Mouse (Mus musculus): ENCODE measurements around the gene Gm8764. TPM values are rescaled to one million over a fixed set of nuclear protein-coding genes. Genes with fewer than 3 reads are reported as not detected.

The Gm8764 gene
- polyA plus RNA-seq, 1 experiment from 2014 or later: not detected

GRCm38 (mm10) chr10:104209655-104210054, 49.8 kb downstream of the Gm8764 start:
- H3K9me3 ChIP-seq (ENCODE audit: control insufficient read depth, low read length): no peaks in the 10 kb centered on the region
- H3K4me1 ChIP-seq (ENCODE audit: control insufficient read depth, insufficient read depth, low read length): no peaks in the 10 kb centered on the region
- H3K36me3 ChIP-seq (ENCODE audit: control insufficient read depth, insufficient read depth, low read length): no peaks in the 10 kb centered on the region
- no peak overlapping the region for H3K27ac ChIP-seq (ENCODE audit: low read depth, low read length)
- no peak for ATAC-seq (ENCODE audit: low read depth)
- H3K4me2 ChIP-seq (ENCODE audit: low read depth, low read length): no peak overlapping the region
- WGBS: 83% methylated on average over 1 of the region's 1 CpGs
- H3K4me3 ChIP-seq (ENCODE audit: low read depth, low read length): no peak overlapping the region
- H3K9ac ChIP-seq (replicated peaks; ENCODE audit: low read depth, low read length): no peak overlapping the region
- H3K27me3 ChIP-seq (ENCODE audit: control insufficient read depth, insufficient read depth, low read length): no peaks in the 10 kb centered on the region

- Histone ChIP-seq H3K27ac (ENCODE audit: low read depth, low read length) (no peak overlapping the region), H3K4me1 (ENCODE audit: control insufficient read depth, insufficient read depth, low read length) (no peaks in the 10 kb centered on the region), H3K9me3 (ENCODE audit: control insufficient read depth, low read length) (no peaks in the 10 kb centered on the region), H3K4me3 (ENCODE audit: low read depth, low read length) (no peak overlapping the region), H3K4me2 (ENCODE audit: low read depth, low read length) (no peak overlapping the region), H3K36me3 (ENCODE audit: control insufficient read depth, insufficient read depth, low read length) (no peaks in the 10 kb centered on the region), H3K9ac (replicated peaks; ENCODE audit: low read depth, low read length) (no peak overlapping the region), H3K27me3 (ENCODE audit: control insufficient read depth, insufficient read depth, low read length) (no peaks in the 10 kb centered on the region)
- WGBS: 88% methylated on average over 3 of the region's 3 CpGs
- no peak for ATAC-seq (ENCODE audit: low read depth)
Observed at GRCm38 (mm10) chr10:104210268-104210990, 50.6 kb downstream of the Gm8764 start.

Other genes starting within 250 kb of the Gm8764 start
- gene Gm21293, start 17.0 kb upstream of the Gm8764 start, polyA plus RNA-seq (2014; fragmentation: Nextera tagmentation; extraction: Ambion mirVana): not detected in 2 replicates
- gene Gm6763, start 8.5 kb upstream of the Gm8764 start, polyA plus RNA-seq (2014; fragmentation: Nextera tagmentation; extraction: Ambion mirVana): not detected in 2 replicates
- not detected in 2 replicates for gene Gm21304, start 8.5 kb downstream of the Gm8764 start, polyA plus RNA-seq (2014; fragmentation: Nextera tagmentation; extraction: Ambion mirVana)
- gene Gm21312, start 17.0 kb downstream of the Gm8764 start, polyA plus RNA-seq (2014; fragmentation: Nextera tagmentation; extraction: Ambion mirVana): not detected in 2 replicates
- gene Gm20765, start 25.5 kb downstream of the Gm8764 start, polyA plus RNA-seq (2014; fragmentation: Nextera tagmentation; extraction: Ambion mirVana): not detected in 2 replicates
- gene Gm4340, start 34.0 kb downstream of the Gm8764 start, polyA plus RNA-seq (2014; fragmentation: Nextera tagmentation; extraction: Ambion mirVana): not detected in 2 replicates

All from neural tube, embryonic 14.5 days (tissue).